Mouse (Mus musculus): ENCODE measurements around the gene Simc1. TPM values are rescaled to one million over a fixed set of nuclear protein-coding genes. Genes with fewer than 3 reads are reported as not detected.
A peak's percentile ranks its signal among the peaks of the same experiment; 100 is the strongest.

Gene Simc1
- total RNA-seq, 2 experiments from 2014 or later, result 2.2 to 2.9 TPM

DNA sequence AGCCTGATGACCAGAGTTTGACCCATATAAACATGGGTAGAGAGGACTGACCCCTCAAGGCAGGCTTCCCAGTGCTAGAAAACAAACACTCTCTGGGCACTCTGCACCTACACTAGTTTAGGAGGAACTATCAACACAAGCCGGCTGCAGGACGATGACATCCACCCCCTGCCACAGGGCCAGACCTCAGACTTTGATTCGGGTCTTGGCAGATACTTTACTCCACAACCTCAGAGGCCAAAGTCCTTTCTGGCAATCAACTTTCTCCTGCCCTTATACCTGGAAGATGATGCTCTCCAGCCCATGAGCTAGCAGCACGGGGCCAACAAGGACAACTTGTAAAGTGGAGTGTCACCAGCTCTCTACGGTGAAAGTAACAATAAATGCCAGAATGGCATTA lies 79.3 kb downstream of the Simc1 start:
- DNase-seq (ENCODE audit: low spot score), result no peak

DNA sequence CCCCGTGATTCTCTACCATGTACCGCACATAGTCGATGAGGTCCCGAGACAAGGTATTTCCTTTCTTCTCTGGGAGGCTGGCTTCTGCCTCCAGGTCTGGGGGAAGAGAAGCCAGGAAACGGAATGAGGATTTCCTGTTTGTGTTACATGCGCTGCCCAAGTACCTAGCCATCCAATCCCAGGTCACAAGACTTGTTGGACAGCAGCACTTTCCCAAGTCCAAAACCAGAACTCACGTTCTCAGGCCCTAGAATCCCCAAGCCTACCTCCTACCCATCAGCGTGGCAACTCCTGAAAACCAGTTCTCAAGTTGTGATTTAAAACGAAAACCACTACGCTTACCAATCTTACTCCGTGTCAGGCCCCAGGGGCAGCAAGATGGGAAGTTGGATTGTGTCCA lies 82.3 kb downstream of the Simc1 start:
- no peak for DNase-seq (ENCODE audit: low spot score)

DNA sequence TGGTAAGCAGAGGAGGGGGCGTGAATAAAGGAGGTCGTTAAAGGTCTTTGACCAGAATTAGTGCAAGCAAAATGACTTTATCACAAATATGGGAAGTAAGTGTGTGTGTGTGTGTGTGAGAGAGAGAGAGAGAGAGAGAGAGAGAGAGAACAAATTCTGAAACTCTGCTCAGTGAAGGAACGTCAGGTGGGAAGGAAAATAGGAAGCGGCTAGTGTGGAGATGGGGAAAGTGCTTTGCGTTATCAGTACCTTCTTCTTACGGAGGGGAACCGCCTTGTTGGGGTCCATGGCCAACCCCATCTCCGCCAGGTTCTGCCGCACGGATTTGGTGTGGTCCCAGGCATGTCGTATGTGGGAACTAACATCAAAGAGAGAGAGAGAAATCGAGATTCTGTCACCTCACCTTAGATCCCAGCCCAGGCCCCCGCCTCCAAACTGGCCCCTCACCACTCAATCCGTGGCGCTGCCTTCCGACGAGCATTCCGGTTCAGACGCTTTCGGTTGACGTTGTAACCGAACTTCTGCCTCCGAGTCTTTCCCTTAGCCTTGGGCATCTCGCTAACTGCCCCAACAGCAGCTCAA lies 85.9 kb downstream of the Simc1 start:
- DNase-seq (ENCODE audit: low spot score), result no peak

DNA sequence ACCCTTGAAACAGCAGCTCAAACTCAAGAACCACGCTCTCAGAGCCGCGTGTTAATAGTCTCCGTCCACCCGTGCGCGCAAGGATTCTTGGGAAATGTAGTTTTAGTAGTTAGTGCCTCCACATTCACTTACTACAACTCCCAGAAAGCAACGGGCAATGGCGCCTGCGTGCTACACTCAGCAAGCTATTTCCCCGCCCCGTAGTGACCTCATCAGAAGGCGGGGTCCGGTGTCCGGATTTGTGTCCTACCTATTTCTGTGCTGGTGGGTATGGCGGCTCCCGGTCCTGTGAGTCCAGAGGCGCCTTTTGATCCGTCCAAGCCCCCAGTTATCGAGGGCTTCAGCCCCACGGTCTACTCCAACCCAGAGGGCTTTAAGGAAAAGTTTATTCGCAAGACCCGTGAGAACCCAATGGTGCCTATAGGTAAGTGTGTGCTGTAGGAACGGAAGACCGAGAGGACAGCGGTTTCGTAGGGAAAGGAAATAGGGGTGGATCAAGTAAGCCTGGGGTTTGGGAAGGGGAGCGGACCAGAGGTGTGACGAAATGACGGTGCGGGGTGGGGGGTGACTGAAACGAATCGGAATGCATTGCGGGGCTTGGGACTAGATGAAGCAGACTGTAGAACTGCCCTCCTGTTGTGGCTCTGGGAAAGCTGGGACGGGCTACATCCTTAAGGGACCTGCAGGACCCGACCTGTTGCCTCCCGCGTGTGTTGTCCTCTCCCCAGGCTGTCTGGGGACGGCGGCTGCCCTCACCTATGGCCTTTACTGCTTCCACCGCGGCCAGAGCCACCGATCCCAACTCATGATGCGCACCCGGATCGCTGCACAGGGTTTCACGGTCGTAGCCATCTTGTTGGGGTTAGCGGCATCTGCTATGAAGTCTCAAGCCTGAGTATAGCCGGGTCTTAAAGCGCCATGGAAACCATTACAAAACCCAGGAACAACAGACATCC lies 86.7 kb downstream of the Simc1 start, which contains the start of the genes Nop16 and Higd2a:
Gene Nop16, minus strand, starts transcription at position 95 of the 956 bp plus-strand sequence.
Gene Higd2a, plus strand, starts transcription at position 212 of the 956 bp plus-strand sequence.
- DNase-seq (ENCODE audit: low spot score), result peak; percentile 98

DNA sequence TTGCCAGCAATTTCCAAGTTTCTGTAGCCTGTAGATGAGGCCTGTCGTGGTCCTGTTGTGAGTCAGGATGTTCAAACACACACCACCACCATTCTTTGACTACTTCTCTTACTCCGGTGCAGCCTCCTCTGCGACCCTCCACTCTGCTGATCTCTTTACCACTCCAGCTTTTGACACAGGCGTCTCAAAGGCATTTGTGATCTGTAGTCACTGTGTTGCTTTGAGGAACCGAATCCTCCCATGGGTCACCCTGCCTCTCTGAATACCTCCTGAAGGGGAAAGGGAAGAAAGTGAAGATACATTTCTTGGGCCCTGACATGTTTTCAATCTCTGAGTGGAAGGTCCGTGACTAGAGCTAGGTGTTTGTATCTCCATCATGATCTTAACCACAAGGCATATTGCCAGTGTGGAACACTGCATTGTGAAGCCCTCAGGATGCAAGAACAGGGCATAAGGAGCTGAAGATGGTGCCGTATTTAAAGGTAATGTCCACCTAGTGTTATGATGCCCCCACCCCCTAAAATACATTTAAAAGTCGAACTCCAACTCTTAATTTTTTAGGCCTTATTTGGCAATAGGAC lies 88.3 kb downstream of the Simc1 start:
- no peak for DNase-seq (ENCODE audit: low spot score)

DNA sequence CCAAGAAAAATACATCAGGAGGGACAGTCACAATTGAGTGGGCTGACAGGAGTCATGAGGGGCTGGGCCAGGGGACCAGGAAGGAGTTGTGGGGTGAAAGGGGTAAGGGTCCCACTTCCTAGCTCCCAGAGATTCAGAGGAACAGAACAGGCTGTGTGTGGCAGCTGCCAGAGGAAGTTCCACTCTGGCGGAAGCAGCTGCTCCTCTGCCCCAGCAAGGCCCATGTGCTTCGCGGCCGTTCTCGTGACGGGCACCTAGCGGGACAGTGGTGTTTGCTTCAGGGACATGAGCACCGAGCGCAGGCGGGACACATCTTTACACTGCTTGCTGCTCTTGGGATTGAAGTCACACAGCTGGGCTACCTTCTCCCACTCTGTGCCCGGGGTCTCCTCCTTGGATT lies 90.0 kb downstream of the Simc1 start:
- no peak for DNase-seq (ENCODE audit: low spot score)

DNA sequence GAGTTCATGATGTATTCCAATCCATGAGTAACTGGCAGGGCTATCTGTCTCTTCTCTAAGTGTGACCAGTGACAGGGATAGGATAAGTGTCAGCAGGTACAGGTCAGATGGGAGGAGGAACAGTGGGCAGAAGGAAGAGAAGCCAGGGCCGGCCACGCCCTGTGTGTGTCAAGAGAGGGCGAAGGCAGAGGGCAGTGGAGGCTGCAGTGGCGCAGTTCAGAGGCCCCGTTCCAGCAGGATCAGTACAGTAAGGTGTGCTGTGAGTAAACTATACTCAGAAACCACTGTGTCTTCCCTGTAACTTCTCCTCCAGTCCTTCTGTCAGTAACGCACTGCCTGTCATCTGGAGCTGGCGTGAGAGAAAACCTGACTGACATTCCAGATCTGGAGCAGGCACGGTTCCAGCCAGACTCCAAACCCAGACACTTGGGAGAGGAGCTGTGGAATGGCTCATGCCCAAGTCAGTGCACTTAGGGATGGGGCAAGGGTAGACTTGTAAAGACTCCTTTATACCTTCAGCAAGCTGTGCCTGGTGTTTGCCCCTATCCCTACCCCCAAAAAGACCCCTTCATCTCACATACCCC lies 92.6 kb downstream of the Simc1 start:
- DNase-seq (ENCODE audit: low spot score), result no peak

DNA sequence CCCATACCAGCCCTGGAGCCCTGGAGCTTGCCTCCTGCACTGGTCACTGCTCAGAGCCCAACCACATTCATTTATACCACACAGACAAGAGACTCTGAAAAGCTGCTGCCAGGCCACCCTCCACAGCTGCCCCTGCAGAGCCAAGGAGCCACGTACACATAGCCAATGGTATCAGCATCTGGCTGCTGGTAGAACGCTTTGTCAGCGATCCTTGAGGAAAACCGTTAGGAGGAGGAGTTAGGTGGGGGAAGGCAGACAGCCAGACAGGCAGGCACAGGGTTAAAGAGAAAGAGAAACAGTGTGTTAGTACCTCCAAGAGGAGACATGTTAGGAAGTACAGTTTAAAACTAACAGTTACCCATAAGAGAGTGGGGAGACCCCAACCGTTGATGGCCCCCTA lies 93.3 kb downstream of the Simc1 start:
- DNase-seq (ENCODE audit: low spot score), result no peak

DNA sequence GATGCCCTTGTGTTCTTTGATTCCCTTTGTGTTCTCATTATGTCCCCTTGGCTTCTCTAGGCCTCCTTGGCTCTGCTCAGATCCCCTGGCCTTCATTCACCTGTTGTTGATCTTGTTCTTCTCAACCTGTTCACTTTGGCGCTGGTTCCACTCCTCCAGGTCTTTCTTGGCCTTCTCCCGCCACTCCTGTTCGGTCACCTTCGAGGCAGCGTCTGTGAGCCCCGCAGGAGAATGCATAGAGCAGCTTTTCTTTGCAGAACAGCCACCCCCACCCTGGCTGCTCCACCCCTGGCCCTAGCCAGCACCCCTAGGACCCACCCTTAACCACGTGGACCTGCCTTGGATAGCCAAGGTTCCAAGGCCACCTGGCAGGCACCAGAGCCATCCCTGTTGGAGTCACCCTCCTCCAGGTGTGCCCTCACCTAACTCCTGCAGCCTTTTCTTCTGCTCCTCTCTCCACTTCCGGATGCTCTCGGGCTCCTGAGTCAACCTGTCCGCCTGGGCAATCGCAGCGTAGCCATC lies 95.1 kb downstream of the Simc1 start:
- DNase-seq (ENCODE audit: low spot score), result no peak

Small RNAs within 50 kb of the gene (microRNA-seq; reads per million reads assigned to microRNA genes)
- not detected for gene Gm24195

Other genes starting within 250 kb of the Simc1 start
- under 1 TPM; 0.41 to 0.88 TPM for gene Cplx2, start 132.4 kb upstream of the Simc1 start, total RNA-seq (2021)
- gene Thoc3, start 34.9 kb upstream of the Simc1 start, total RNA-seq (2021), result 10 to 100 TPM; 12.8 to 13.5 TPM
- 100 to 1,000 TPM; 203 to 215 TPM for gene 4833439L19Rik, start 61.7 kb downstream of the Simc1 start, total RNA-seq (2021)
- gene Arl10, start 71.2 kb downstream of the Simc1 start, total RNA-seq (2021), result 1 to 10 TPM; 2.6 TPM
- gene Nop16, start 86.3 kb downstream of the Simc1 start, total RNA-seq (2021), result 10 to 100 TPM; 16.3 to 19.7 TPM
- 100 to 1,000 TPM; 151 to 154 TPM for gene Higd2a, start 86.4 kb downstream of the Simc1 start, total RNA-seq (2021)
- gene Cltb, start 107.6 kb downstream of the Simc1 start, total RNA-seq (2021), result 100 to 1,000 TPM; 157 to 180 TPM
- gene Faf2, start 118.0 kb downstream of the Simc1 start, total RNA-seq (2021), result 10 to 100 TPM; 12.0 to 16.4 TPM
- 10 to 100 TPM; 23.8 to 29.2 TPM for gene Rnf44, start 190.1 kb downstream of the Simc1 start, total RNA-seq (2021)
- not detected for gene Cdhr2, start 197.7 kb downstream of the Simc1 start, total RNA-seq (2021)
- not detected for gene Gprin1, start 246.1 kb downstream of the Simc1 start, total RNA-seq (2021)

Data from gastrocnemius, adult 18-20 months (tissue).